Mouse (Mus musculus): ENCODE results near the gene Elob.

The Elob gene

DNA sequence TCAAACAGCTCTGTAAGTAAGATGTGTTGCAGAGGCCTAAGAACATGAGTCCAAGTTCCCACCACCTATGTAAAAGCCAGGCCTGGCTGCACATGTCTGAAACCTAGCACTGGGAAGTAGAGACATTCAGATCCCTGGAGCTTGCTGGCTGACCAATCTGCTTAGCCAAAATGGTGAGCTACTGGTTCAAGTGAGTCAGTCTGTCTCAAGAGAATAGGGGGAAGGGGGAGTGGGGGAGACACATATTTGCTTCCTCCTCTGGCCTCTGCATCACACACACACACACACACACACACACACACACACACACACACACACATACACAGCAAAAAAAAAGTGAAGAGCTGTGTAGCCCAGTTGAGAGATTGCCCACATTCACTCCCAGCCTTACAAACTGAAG, 45.6 kb downstream of the Elob start:
- no peak for DNase-seq (ENCODE audit: low read depth)

DNA sequence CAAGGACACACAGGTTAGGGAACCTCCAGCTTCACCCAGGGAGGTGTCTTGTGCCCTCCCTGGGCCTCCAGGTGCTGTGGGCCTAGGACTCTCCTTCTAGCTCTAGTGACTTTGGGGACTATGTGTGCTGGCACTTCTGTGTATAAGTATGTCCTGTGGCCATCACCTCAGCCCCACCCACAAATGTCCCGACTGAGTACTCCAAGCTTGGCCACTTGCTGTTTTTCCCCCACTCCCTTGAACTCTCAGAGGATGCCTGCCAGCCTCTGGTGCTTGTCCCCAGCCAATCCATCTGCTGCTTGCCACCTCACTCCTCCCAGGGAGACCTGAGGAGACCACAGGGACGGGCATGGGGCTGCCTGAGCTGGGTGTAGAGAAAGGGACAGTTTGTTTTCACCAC, 50.5 kb downstream of the Elob start:
- no peak for DNase-seq (ENCODE audit: low read depth)

DNA sequence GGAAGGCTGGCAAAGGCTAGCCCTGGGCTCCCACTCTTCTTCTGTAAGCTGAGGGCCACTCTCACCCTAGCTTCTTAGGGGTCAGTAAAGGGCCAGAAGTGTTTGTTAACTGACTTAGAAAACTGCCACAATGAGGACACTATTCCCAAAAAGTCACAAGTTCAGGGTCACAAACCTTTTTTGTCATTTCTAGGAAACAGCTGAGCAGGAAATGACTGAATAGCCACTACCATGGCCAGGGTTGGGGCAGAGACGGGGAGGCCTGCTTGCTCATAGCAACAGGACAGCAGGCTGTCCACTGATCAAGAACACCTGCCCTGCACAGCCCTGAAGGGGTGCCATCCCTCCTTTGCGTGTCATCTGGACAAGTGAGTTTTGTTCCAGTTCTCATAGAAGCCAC, 51.8 kb downstream of the Elob start:
- DNase-seq (ENCODE audit: low read depth): no peak

DNA sequence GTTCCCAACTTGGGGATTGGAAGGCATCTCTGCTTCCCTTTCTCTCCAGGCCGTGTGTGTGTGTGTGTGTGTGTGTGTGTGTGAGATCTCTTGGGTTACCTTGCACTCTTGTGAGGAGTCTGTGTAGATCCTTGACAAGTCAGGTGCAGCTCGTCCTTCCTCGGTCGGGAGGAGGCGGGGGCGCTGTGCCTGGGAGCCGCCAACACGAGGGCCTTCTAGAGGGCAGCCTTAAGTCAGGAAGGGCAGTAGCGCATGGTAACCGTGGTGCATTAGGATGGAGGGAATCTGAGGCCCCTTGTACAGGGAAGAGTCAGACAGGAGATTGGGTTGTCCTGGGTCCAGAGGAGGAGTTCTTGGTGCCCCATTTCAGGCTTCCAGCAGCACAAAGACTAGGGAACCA, 52.7 kb downstream of the Elob start:
- DNase-seq (ENCODE audit: low read depth): no peak
